Mouse (Mus musculus) C2C12 (cell line): ENCODE results near the gene C130026I21Rik. TPM values are rescaled to one million over a fixed set of nuclear protein-coding genes. Genes with fewer than 3 reads are reported as not detected.
"Not testable (repeated sequence)": the region's sequence is repeated elsewhere in the genome, so short reads cannot be mapped to it uniquely, and the experiment has no call there.

Experiments used
- H3K27me3 ChIP-seq: one replicate; pipeline ENCODE4 v1.6.1; 2011; ENCODE audit not compliant: control insufficient read depth, insufficient read depth, insufficient read length
- H3K36me3 ChIP-seq: one replicate; pipeline ENCODE4 v1.6.1; 2011; ENCODE audit not compliant: control insufficient read depth, insufficient read depth
- H3K4me3 ChIP-seq: one replicate; pipeline ENCODE4 v1.5.1; 2011; ENCODE audit warnings: mild to moderate bottlenecking, control low read depth; ENCODE audit not compliant: poor library complexity, insufficient read depth, severe bottlenecking
- H3K79me2 ChIP-seq: one replicate; pipeline ENCODE4 v1.6.1; 2011; ENCODE audit not compliant: control insufficient read depth, insufficient read depth
- H3K79me3 ChIP-seq: one replicate; pipeline ENCODE4 v1.6.1; 2011; ENCODE audit warnings: low read depth, control low read depth
- H3ac ChIP-seq: one replicate; pipeline ENCODE3; 2011; ENCODE audit warnings: low read depth; ENCODE audit not compliant: control insufficient read depth, insufficient read length
- polyA plus RNA-seq: library from polyadenylated mRNA; unstranded; fragments of >200 nt; fragmentation: generic; extraction: Trizol; gene quantifications from one replicate; pipeline ENCODE4 v1.2.1, GENCODE M21; 2012; ENCODE audit warnings: missing spikeins

Gene C130026I21Rik
- polyA plus RNA-seq, 1 experiment, result 0.07 TPM

DNA sequence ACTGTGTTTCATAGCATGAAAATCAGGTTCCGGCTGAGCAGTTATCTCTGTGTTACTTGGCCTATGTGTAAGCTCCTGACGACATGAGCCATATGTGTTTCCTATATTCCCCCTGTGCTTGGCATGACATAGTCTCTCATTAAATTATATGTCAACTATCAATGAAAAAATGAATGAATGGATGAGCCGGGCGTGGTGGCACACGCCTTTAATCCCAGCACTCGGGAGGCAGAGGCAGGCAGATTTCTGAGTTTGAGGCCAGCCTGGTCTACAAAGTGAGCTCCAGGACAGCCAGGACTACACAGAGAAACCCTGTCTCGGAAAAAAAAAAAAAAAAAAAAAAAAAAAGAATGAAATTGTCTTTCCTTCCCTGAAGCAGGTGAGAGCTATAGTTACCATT lies 171.3 kb downstream of the C130026I21Rik start:
- not testable (repeated sequence) for H3K79me2 ChIP-seq, H3K27me3 ChIP-seq, H3K79me3 ChIP-seq, H3K36me3 ChIP-seq, H3K4me3 ChIP-seq, H3ac ChIP-seq

DNA sequence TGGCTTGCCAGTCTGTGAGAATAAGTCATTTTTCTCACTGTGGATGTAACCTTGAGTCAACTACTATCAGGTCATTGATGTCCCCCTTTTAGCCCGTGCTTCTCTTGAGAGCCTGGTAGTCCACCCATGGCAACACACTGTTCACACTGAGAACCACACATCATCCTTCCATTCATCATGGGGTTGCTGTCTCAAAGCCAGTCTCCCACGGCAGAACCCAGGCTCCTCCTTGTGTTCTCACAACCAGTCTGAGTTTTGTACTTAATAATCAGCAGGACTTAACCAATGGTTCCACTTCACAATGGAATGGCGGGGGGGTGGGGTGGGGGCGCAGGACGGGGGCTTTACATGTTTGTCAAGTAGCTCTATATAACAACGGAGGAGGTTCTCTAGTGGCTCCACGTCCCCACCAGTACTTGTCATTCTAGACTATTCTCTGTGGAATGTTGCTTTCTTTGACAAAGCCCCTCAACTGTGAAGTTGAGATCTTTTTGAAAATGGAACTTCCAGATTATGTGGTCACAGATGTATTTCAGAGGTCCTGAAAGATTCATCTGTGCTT lies 177.3 kb downstream of the C130026I21Rik start:
- not testable (repeated sequence) for H3K4me3 ChIP-seq, H3ac ChIP-seq, H3K36me3 ChIP-seq, H3K79me3 ChIP-seq, H3K27me3 ChIP-seq, H3K79me2 ChIP-seq

DNA sequence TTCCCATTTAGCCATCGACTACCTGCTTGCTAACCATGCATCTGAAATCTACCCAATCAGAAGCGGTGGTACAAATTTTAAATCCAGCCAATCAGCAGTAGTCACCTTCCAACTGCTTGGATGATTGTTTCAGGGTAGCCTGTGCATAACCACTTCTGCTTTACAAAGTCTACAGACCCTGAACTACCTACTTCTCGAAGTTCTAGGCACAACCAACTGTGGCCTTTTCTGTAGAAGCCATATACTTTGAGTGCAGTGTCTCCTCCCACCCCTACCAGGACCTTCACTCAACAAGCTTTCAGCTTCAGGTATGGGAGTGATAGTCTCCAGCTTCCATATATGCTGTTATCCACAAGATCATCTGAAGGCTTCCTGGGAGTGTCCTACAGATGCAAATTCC lies 178.2 kb downstream of the C130026I21Rik start:
- H3K79me2 ChIP-seq, H3ac ChIP-seq, H3K36me3 ChIP-seq, H3K4me3 ChIP-seq, H3K27me3 ChIP-seq, H3K79me3 ChIP-seq: not testable (repeated sequence)

DNA sequence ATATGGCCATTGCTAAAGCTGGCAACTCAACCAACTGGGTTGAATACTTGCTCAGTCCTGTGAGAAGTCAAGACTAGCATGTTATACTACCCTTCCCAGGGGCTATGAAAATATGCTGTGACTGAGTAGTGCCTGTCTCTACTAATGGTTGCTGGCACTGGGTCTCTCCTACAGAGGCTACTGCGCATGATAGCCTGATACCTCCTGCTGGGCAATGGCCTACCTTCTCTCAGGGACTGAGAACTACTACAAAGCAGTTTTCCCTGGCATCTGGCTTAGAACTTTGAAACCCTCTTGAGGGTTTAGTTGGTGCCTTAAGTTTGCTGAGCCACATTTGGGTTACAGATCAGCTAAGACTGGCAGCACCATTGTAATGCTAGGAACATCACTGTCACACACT lies 184.2 kb downstream of the C130026I21Rik start:
- H3K27me3 ChIP-seq, H3K79me3 ChIP-seq, H3K79me2 ChIP-seq, H3K36me3 ChIP-seq, H3ac ChIP-seq, H3K4me3 ChIP-seq: not testable (repeated sequence)

DNA sequence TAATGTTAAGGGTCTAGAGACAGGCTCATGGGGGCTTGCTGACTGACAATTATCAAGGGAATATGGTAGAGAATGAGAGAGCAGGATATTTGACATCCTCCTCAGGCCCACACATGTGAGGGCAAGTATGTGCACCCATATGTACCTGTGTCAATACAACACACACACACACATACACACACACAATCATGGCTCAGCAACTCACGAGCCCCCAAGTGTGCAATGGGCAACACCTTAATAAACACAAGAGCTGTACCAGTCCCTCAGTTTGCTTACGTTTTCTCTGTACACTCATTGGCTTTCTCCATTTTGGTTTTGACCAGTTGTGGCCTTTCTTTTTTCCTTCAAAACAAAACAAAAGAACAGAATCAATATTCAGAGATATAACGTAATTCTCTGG lies 185.6 kb downstream of the C130026I21Rik start:
- not testable (repeated sequence) for H3K79me2 ChIP-seq, H3ac ChIP-seq, H3K36me3 ChIP-seq, H3K27me3 ChIP-seq, H3K4me3 ChIP-seq, H3K79me3 ChIP-seq

DNA sequence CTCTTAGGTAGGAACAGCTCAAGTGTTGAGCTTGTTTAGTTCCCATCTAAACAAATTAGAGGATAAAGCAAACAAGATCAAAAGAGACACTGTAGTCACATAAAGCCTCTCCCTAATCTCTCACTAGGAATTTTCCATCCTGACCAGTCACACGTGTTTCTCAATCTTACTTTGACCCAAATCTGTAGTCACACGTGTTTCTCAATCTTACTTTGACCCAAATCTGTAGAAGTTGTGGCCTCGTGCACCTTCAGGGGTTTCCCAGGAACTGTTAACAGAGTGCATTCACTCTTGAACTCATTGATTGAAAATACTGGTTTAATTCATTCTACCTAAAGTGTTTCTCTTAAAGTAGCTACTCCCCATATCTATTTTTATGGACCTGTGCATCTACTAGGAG lies 197.3 kb downstream of the C130026I21Rik start:
- not testable (repeated sequence) for H3K36me3 ChIP-seq, H3K79me2 ChIP-seq, H3ac ChIP-seq, H3K4me3 ChIP-seq, H3K79me3 ChIP-seq, H3K27me3 ChIP-seq

DNA sequence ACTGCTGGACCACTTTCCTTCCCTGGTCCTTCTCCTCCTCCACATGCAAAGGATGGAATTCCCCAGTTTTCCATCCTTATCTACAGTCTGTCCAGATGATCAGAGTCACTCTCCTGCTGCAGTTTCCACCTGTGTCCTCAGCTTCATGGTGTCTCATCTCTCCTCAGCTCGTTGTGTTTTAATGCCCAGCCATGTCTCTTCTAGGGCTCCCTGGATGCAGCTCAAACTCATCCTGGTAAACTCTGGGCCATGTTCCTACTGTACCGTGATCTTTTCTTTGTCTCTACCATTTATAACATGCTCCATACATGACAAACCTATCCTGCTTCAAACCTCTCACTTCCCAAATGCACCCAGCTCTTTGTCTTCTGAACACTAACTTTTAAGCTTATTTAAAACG lies 198.7 kb downstream of the C130026I21Rik start:
- not testable (repeated sequence) for H3K79me2 ChIP-seq, H3K27me3 ChIP-seq, H3K79me3 ChIP-seq, H3K4me3 ChIP-seq, H3ac ChIP-seq, H3K36me3 ChIP-seq

DNA sequence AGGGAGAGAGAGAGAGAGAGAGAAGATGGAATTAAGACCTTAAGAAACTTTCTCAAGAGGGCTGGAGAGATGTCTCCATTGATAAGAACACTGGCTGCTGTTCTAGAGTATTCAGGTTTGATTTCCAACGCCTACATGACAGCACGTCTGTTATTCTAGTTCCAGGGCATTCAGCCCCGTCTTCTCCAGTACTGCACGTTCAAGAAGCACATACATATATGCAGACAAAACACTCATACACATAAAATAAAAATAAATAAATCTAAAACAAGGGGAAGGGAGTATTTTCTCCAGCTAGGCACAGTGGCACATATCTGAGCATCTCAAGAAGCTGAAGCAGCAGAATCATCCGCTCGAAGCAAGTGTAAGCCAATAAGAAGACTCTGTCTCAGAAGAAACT lies 234.6 kb downstream of the C130026I21Rik start:
- not testable (repeated sequence) for H3K27me3 ChIP-seq, H3K79me3 ChIP-seq, H3K36me3 ChIP-seq, H3ac ChIP-seq, H3K4me3 ChIP-seq, H3K79me2 ChIP-seq

DNA sequence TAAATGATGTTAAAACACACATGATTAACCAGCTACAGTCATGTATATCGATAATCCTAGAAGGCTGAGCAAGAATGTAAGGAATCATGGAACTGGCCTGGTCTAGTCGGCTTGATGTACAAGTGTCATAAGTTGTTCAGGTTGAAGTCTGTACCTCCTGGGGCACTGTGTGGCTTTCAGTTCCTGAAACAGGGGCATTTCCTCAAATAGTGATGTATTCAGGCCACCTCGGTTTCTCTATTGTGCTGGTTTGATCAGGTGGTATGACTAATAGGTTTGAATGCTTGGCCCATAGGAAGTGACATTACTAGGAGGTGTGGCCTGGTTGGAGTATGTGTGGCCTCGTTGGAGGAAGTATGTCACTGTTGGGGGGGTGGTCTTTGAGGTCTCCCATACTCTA lies 236.0 kb downstream of the C130026I21Rik start:
- not testable (repeated sequence) for H3K27me3 ChIP-seq, H3K36me3 ChIP-seq, H3ac ChIP-seq, H3K79me3 ChIP-seq, H3K4me3 ChIP-seq, H3K79me2 ChIP-seq

DNA sequence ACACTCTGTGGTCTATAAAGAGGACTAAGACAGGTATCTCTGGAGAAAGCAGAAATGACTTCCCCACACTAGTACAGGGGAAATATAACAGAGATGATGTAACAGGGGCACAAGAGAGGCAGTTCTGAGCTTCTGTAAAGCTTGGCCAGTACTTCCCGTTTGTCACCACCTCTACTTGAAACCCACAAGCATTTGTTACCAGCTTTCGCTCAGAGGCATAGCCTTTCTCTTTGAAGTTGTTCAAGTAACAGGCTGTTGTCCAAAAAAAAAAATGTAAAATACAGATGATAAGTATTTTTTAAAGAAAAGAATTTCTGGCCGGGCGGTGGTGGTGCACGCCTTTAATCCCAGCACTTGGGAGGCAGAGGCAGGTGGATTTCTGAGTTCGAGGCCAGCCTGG lies 236.8 kb downstream of the C130026I21Rik start:
- H3K79me2 ChIP-seq, H3K27me3 ChIP-seq, H3K4me3 ChIP-seq, H3ac ChIP-seq, H3K36me3 ChIP-seq, H3K79me3 ChIP-seq: not testable (repeated sequence)

DNA sequence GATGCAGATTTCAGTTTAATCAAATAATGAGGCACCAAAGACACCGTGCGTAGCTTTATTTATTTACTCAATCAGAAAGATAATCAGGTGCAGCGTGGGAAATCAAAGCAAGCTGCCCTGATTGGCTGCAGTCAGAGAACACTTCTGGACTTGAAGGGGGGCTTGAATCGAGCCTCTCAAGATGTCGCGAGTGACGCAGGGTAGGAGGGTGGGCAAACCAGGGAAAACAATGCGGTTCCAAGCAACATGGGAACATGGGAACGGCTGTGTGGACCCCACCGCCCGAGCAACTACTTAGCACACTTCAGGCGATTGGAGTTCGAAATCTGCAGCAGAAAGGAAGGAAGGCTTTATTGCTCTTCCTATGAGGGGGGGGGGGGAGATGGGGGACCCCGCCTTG lies 240.2 kb downstream of the C130026I21Rik start:
- H3ac ChIP-seq, H3K79me2 ChIP-seq, H3K27me3 ChIP-seq, H3K4me3 ChIP-seq, H3K36me3 ChIP-seq, H3K79me3 ChIP-seq: not testable (repeated sequence)

DNA sequence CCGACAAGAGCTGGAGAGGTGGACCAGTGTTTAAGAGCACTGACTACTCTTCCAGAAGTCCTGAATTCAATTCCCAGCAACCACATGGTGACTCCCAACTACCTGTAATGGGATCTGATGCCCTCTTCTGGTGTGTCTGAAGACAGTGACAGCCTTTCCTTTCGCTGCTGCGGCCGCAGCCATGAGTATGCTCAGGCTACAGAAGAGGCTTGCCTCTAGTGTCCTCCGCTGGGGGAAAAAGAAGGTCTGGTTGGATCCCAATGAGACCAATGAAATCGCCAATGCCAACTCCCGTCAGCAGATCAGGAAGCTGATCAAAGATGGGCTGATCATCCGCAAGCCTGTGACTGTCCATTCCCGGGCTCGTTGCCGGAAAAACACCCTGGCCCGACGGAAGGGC lies 258.4 kb downstream of the C130026I21Rik start:
- H3K36me3 ChIP-seq, H3K79me2 ChIP-seq, H3ac ChIP-seq, H3K4me3 ChIP-seq, H3K27me3 ChIP-seq, H3K79me3 ChIP-seq: not testable (repeated sequence)
